Mouse (Mus musculus): ENCODE measurements around the gene Tango6. TPM values are rescaled to one million over a fixed set of nuclear protein-coding genes. Genes with fewer than 3 reads are reported as not detected.

Tango6 gene
- polyA plus RNA-seq, 1 experiment from 2014 or later = 5.8 TPM

DNA sequence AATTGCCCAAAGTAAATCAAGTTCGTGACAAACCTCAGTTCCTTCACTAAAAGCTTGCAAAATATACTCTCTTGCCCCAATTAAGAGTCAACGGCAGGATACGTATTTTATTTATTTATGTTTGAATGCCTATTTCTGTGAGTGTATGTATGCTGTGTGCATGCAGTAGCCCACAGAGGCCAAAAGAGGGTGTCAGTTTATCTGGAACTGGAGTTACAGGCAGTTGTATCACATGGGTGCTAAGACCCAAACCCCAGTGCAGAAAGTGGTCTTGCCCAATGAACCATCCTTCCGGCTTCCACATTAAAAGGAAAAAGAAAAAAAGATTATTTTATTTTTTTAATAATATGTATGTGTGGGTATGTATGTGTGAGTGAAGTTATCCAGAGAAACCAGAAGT, 1.5 kb downstream of the Tango6 start:
- Histone ChIP-seq H3K27ac (ENCODE audit: low read depth, low read length) (no peak overlapping the region), H3K4me1 (ENCODE audit: control insufficient read depth, insufficient read depth, low read length) (no peaks in the 10 kb centered on the region), H3K4me2 (ENCODE audit: low read depth, low read length) (no peak overlapping the region), H3K36me3 (ENCODE audit: control insufficient read depth, insufficient read depth, low read length) (no peaks in the 10 kb centered on the region), H3K27me3 (ENCODE audit: control insufficient read depth, insufficient read depth, low read length) (no peaks in the 10 kb centered on the region), H3K9ac (replicated peaks; ENCODE audit: low read depth, low read length) (no peak overlapping the region), H3K9me3 (ENCODE audit: control insufficient read depth, low read length) (no peaks in the 10 kb centered on the region), H3K4me3 (ENCODE audit: low read depth, low read length) (no peak overlapping the region)
- no peak for ATAC-seq (ENCODE audit: low read depth)
- 98% methylated on average over 4 of the region's 4 CpGs for WGBS

DNA sequence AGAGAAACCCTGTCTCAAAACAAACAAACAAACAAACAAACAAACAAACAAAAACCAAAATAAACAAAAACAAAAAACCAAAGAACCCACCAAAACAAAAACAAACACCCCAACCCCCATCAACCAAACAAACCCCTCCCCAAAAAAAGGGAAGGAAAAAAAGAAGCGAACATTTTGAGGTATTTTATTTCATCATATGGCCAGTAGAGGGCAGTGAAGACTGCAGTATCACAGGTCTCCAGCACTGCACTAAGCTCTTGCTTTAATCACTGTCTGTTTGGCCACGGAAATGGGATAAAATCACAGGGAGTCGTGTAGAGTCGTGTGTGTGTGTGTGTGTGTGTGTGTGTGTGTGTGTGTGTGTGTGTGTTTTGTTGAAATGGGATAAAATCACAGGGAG, 4.6 kb downstream of the Tango6 start:
- peak; percentile 47; the same call in 1 of the 2 replicates for ATAC-seq (ENCODE audit: low read depth)
- Histone ChIP-seq H3K4me2 (ENCODE audit: low read depth, low read length) (no peak overlapping the region), H3K27me3 (ENCODE audit: control insufficient read depth, insufficient read depth, low read length) (no peaks in the 10 kb centered on the region), H3K27ac (ENCODE audit: low read depth, low read length) (no peak overlapping the region), H3K4me3 (ENCODE audit: low read depth, low read length) (no peak overlapping the region), H3K9ac (replicated peaks; ENCODE audit: low read depth, low read length) (no peak overlapping the region), H3K4me1 (ENCODE audit: control insufficient read depth, insufficient read depth, low read length) (no peaks in the 10 kb centered on the region), H3K9me3 (ENCODE audit: control insufficient read depth, low read length) (no peaks in the 10 kb centered on the region), H3K36me3 (ENCODE audit: control insufficient read depth, insufficient read depth, low read length) (no peaks in the 10 kb centered on the region)
- WGBS = 1% methylated on average over 4 of the region's 4 CpGs

DNA sequence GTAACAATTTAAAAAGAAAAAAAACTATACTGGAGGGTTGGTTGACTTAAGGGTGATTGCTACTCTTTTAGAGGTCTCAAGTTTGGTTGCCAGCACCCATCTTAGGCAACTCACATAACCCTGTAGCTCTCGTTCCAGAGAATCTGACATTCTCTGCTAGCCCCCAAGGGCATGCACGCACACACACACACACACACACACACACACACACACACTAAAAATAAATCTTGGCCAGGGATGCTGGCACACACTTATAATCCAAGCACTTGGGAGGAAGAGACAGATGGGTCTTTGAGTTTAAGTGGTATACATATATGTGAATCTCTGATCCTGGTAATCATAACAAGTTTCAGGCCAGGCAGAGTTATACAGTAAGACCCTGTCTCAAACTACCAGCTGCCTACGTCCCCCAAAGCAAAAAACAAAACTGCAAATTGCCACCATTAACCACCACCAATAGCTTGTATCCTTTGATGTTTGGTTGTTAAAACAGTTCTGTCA, 14.9 kb downstream of the Tango6 start:
- peaks cover 8% of the 10 kb centered on the region for H3K36me3 ChIP-seq (ENCODE audit: control insufficient read depth, insufficient read depth, low read length)
- no peaks in the 10 kb centered on the region for H3K9me3 ChIP-seq (ENCODE audit: control insufficient read depth, low read length)
- H3K9ac ChIP-seq (replicated peaks; ENCODE audit: low read depth, low read length) = no peak overlapping the region
- H3K4me2 ChIP-seq (ENCODE audit: low read depth, low read length) = no peak overlapping the region
- no peaks in the 10 kb centered on the region for H3K27me3 ChIP-seq (ENCODE audit: control insufficient read depth, insufficient read depth, low read length)
- no peaks in the 10 kb centered on the region for H3K4me1 ChIP-seq (ENCODE audit: control insufficient read depth, insufficient read depth, low read length)
- no peak overlapping the region for H3K4me3 ChIP-seq (ENCODE audit: low read depth, low read length)
- ATAC-seq (ENCODE audit: low read depth) = no peak
- no peak overlapping the region for H3K27ac ChIP-seq (ENCODE audit: low read depth, low read length)
- 89% methylated on average over 3 of the region's 3 CpGs for WGBS

- H3K4me3 ChIP-seq (ENCODE audit: low read depth, low read length) = no peak overlapping the region
- no peaks in the 10 kb centered on the region for H3K4me1 ChIP-seq (ENCODE audit: control insufficient read depth, insufficient read depth, low read length)
- WGBS = 75% methylated on average over 5 of the region's 5 CpGs
- H3K4me2 ChIP-seq (ENCODE audit: low read depth, low read length) = no peak overlapping the region
- H3K27ac ChIP-seq (ENCODE audit: low read depth, low read length) = no peak overlapping the region
- no peak for ATAC-seq (ENCODE audit: low read depth)
- no peaks in the 10 kb centered on the region for H3K9me3 ChIP-seq (ENCODE audit: control insufficient read depth, low read length)
- H3K27me3 ChIP-seq (ENCODE audit: control insufficient read depth, insufficient read depth, low read length) = no peaks in the 10 kb centered on the region
- no peak overlapping the region for H3K9ac ChIP-seq (replicated peaks; ENCODE audit: low read depth, low read length)
- H3K36me3 ChIP-seq (ENCODE audit: control insufficient read depth, insufficient read depth, low read length) = peaks cover 8% of the 10 kb centered on the region
These were observed 16.7 kb downstream of the Tango6 start for GRCm38 (mm10) chr8:106699588-106699987.

DNA sequence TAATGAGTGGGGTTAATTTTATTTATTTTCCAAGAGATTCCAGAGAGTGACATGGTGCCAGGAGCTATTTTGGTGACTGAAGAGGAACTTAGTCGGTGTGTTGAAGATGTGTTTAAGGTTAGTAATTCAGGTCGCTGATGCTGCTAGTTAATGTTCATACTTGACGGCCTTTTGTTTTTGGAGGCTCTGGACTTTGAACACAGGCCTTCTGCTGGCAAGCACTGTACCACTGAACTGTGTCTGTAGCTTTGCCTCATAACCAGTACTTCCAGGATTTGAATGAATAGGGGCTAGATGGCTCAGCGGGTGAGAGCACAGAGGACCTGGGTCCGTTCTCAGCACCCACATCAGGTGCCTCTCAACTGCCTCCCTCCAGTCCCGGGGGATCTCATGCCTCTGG, 17.3 kb downstream of the Tango6 start:
- no peak overlapping the region for H3K4me2 ChIP-seq (ENCODE audit: low read depth, low read length)
- no peak overlapping the region for H3K27ac ChIP-seq (ENCODE audit: low read depth, low read length)
- no peaks in the 10 kb centered on the region for H3K27me3 ChIP-seq (ENCODE audit: control insufficient read depth, insufficient read depth, low read length)
- WGBS = 95% methylated on average over 6 of the region's 6 CpGs
- ATAC-seq (ENCODE audit: low read depth) = no peak
- no peak overlapping the region for H3K9ac ChIP-seq (replicated peaks; ENCODE audit: low read depth, low read length)
- H3K4me1 ChIP-seq (ENCODE audit: control insufficient read depth, insufficient read depth, low read length) = no peaks in the 10 kb centered on the region
- H3K36me3 ChIP-seq (ENCODE audit: control insufficient read depth, insufficient read depth, low read length) = peaks cover 8% of the 10 kb centered on the region
- H3K9me3 ChIP-seq (ENCODE audit: control insufficient read depth, low read length) = no peaks in the 10 kb centered on the region
- H3K4me3 ChIP-seq (ENCODE audit: low read depth, low read length) = no peak overlapping the region

- H3K36me3 ChIP-seq (ENCODE audit: control insufficient read depth, insufficient read depth, low read length) = peaks cover 8% of the 10 kb centered on the region
- no peaks in the 10 kb centered on the region for H3K27me3 ChIP-seq (ENCODE audit: control insufficient read depth, insufficient read depth, low read length)
- no peaks in the 10 kb centered on the region for H3K9me3 ChIP-seq (ENCODE audit: control insufficient read depth, low read length)
- no peak for ATAC-seq (ENCODE audit: low read depth)
- H3K4me2 ChIP-seq (ENCODE audit: low read depth, low read length) = no peak overlapping the region
- no peak overlapping the region for H3K9ac ChIP-seq (replicated peaks; ENCODE audit: low read depth, low read length)
- H3K4me3 ChIP-seq (ENCODE audit: low read depth, low read length) = no peak overlapping the region
- no peak overlapping the region for H3K27ac ChIP-seq (ENCODE audit: low read depth, low read length)
- 87% methylated on average over 3 of the region's 3 CpGs for WGBS
- H3K4me1 ChIP-seq (ENCODE audit: control insufficient read depth, insufficient read depth, low read length) = no peaks in the 10 kb centered on the region
These were observed 18.5 kb downstream of the Tango6 start for GRCm38 (mm10) chr8:106701360-106701759.

- no peak overlapping the region for H3K4me2 ChIP-seq (ENCODE audit: low read depth, low read length)
- no peaks in the 10 kb centered on the region for H3K4me1 ChIP-seq (ENCODE audit: control insufficient read depth, insufficient read depth, low read length)
- no peak overlapping the region for H3K4me3 ChIP-seq (ENCODE audit: low read depth, low read length)
- H3K27me3 ChIP-seq (ENCODE audit: control insufficient read depth, insufficient read depth, low read length) = no peaks in the 10 kb centered on the region
- H3K9me3 ChIP-seq (ENCODE audit: control insufficient read depth, low read length) = no peaks in the 10 kb centered on the region
- peak overlapping the region; percentile 58; the same call in 1 of the 2 replicates for H3K27ac ChIP-seq (ENCODE audit: low read depth, low read length)
- 82% methylated on average over 9 of the region's 9 CpGs for WGBS
- no peaks in the 10 kb centered on the region for H3K36me3 ChIP-seq (ENCODE audit: control insufficient read depth, insufficient read depth, low read length)
- H3K9ac ChIP-seq (replicated peaks; ENCODE audit: low read depth, low read length) = no peak overlapping the region
- no peak for ATAC-seq (ENCODE audit: low read depth)
These were observed 21.5 kb downstream of the Tango6 start for GRCm38 (mm10) chr8:106704199-106704900.

GRCm38 (mm10) chr8:106704901-106705321, 22.0 kb downstream of the Tango6 start:
- Histone ChIP-seq H3K4me2 (ENCODE audit: low read depth, low read length) (no peak overlapping the region), H3K4me1 (ENCODE audit: control insufficient read depth, insufficient read depth, low read length) (no peaks in the 10 kb centered on the region), H3K9me3 (ENCODE audit: control insufficient read depth, low read length) (no peaks in the 10 kb centered on the region), H3K36me3 (ENCODE audit: control insufficient read depth, insufficient read depth, low read length) (no peaks in the 10 kb centered on the region), H3K27ac (ENCODE audit: low read depth, low read length) (peak overlapping the region; percentile 58; the same call in 1 of the 2 replicates), H3K27me3 (ENCODE audit: control insufficient read depth, insufficient read depth, low read length) (no peaks in the 10 kb centered on the region), H3K9ac (replicated peaks; ENCODE audit: low read depth, low read length) (no peak overlapping the region), H3K4me3 (ENCODE audit: low read depth, low read length) (no peak overlapping the region)
- no peak for ATAC-seq (ENCODE audit: low read depth)
- WGBS = 54% methylated on average over 9 of the region's 9 CpGs

DNA sequence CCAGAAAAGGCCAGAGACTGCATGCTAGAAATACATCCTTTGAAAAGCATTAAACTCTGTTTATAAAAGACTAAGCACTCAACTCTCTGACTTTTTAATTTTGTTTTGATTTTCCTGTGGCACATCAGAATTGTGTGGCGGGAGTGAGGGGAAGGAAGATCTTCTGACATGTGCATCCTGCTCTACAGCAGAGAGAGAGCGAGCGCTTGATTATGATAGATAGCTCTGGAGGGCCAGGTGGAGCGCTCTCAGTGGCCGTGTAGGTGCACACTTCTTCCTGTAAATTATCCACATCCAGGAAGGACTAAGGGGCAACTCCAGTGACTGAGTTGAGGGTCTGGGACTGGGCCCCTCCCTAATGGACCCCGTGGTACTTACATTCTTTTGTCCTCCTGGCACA, 23.3 kb downstream of the Tango6 start:
- 88% methylated on average over 6 of the region's 6 CpGs for WGBS
- no peak overlapping the region for H3K4me3 ChIP-seq (ENCODE audit: low read depth, low read length)
- no peaks in the 10 kb centered on the region for H3K27me3 ChIP-seq (ENCODE audit: control insufficient read depth, insufficient read depth, low read length)
- H3K9me3 ChIP-seq (ENCODE audit: control insufficient read depth, low read length) = no peaks in the 10 kb centered on the region
- H3K9ac ChIP-seq (replicated peaks; ENCODE audit: low read depth, low read length) = no peak overlapping the region
- H3K27ac ChIP-seq (ENCODE audit: low read depth, low read length) = no peak overlapping the region
- H3K4me1 ChIP-seq (ENCODE audit: control insufficient read depth, insufficient read depth, low read length) = no peaks in the 10 kb centered on the region
- no peak overlapping the region for H3K4me2 ChIP-seq (ENCODE audit: low read depth, low read length)
- no peak for ATAC-seq (ENCODE audit: low read depth)
- H3K36me3 ChIP-seq (ENCODE audit: control insufficient read depth, insufficient read depth, low read length) = no peaks in the 10 kb centered on the region
